Mouse (Mus musculus) stomach, embryonic 15.5 days (tissue): Measurements from ENCODE around the gene Cdh24. TPM values are rescaled to one million over a fixed set of nuclear protein-coding genes. Genes with fewer than 3 reads are reported as not detected.

Experiments
- ATAC-seq: fragments of 200-750 bp; cut with Nextera tagmentation; 2 replicates; pipeline ENCODE4 v1.8.0; 2017; ENCODE audit warnings: low read depth, moderate number of reproducible peaks, moderate TSS enrichment; ENCODE audit not compliant: insufficient read depth, low FRiP score
- H3K27ac ChIP-seq: fragments of 300-500 bp; sonication (generic); 2 replicates; pipeline ENCODE4 v1.5.1; 2015; ENCODE audit warnings: mild to moderate bottlenecking, inconsistent platforms
- H3K27me3 ChIP-seq: fragments of 300-500 bp; sonication (generic); replicated peaks from 2 replicates; pipeline ENCODE4 v1.6.1; 2015; ENCODE audit warnings: inconsistent platforms
- H3K36me3 ChIP-seq: fragments of 300-500 bp; sonication (generic); 2 replicates; pipeline ENCODE4 v1.6.1; 2015; ENCODE audit warnings: inconsistent platforms
- H3K4me1 ChIP-seq: fragments of 300-500 bp; sonication (generic); 2 replicates; pipeline ENCODE4 v1.6.1; 2015; ENCODE audit warnings: inconsistent platforms
- H3K4me2 ChIP-seq: fragments of 300-500 bp; sonication (generic); 2 replicates; pipeline ENCODE4 v1.6.1; 2015; ENCODE audit warnings: mild to moderate bottlenecking, inconsistent platforms
- H3K4me3 ChIP-seq: fragments of 300-500 bp; sonication (generic); replicated peaks from 2 replicates; pipeline ENCODE4 v1.5.1; 2015; ENCODE audit warnings: inconsistent platforms
- H3K9ac ChIP-seq: fragments of 300-500 bp; sonication (generic); 2 replicates; pipeline ENCODE4 v1.6.1; 2015; ENCODE audit warnings: inconsistent platforms
- H3K9me3 ChIP-seq: fragments of 300-500 bp; sonication (generic); 2 replicates; pipeline ENCODE4 v1.6.1; 2016; ENCODE audit warnings: inconsistent platforms
- WGBS: fragments of 180-500 bp; shearing (Covaris S2); methylation state at CpG from one replicate; pipeline ENCODE4 v1.1.7; 2015; 5-methylcytosine and 5-hydroxymethylcytosine counted together
- polyA plus RNA-seq: library from polyadenylated mRNA; unstranded; fragments of >200 nt; fragmentation: Nextera tagmentation; extraction: Ambion mirVana; gene quantifications from 2 replicates; pipeline ENCODE4 v1.2.1, GENCODE M21; 2015

Gene Cdh24
- polyA plus RNA-seq, 1 experiment from 2014 or later = 3.7 TPM

DNA sequence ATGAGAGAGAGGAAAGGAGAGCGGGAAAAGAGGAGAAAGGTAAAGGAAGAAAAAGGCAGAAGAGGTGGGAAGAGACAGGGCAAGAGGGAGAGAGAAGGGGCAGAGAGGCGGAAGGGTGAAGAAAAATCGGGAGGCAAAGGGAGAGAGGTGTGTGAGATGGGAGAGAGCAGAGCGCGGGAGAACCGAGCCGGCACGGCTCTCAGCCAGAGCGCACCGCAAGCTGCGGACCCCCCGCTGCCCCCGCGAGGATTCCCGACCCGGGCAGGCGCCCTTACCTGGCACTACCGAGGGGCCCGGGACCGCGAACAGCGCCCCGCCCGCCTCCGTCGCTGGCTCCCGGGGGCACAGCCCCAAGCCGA lies 239 bp downstream of the Cdh24 start, which contains the start of gene Gm17606:
TSS of gene Gm17606 (plus strand) at position 7 of the 359 bp plus-strand sequence.
- Histone ChIP-seq H3K4me2 (peak within 1 kb of the TSS; percentile 100), H3K27me3 (no peaks in the 10 kb centered on the region), H3K9ac (peak within 1 kb of the TSS; percentile 84), H3K36me3 (peaks cover 38% of the 10 kb centered on the region), H3K4me3 (peak within 1 kb of the TSS; percentile 76), H3K9me3 (no peaks in the 10 kb centered on the region), H3K27ac (peak within 1 kb of the TSS; percentile 85), H3K4me1 (peaks cover 2% of the 10 kb centered on the region; the same call in 1 of the 2 replicates)
- under 1% methylated on average over 23 of the region's 28 CpGs for WGBS
- ATAC-seq = peak; percentile 25

DNA sequence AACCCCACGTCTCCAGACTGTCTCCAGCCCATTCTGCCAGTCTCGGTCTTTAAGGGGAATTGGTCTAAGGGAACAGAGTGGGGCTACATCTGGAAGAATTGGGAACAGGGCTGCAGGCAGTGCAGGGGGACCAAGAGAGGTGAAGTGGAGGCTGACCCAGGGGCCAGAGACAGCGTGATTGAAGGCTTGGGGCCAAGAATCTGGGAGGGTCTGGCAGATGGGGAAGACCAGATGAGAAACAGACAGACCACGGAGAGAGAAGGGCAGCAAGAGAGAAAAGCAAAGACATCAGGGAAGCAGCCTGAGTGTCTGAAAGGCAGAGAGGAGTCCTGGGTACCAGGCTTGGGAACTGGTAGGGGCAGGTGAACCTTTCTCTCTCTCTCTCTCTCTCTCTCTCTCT lies 1.0 kb downstream of the Cdh24 start:
- Histone ChIP-seq H3K9ac (no peak overlapping the region), H3K36me3 (peaks cover 34% of the 10 kb centered on the region), H3K4me1 (peaks cover 2% of the 10 kb centered on the region; the same call in 1 of the 2 replicates), H3K4me2 (peak overlapping the region; percentile 100), H3K4me3 (peak overlapping the region; percentile 76), H3K9me3 (no peaks in the 10 kb centered on the region), H3K27ac (no peak overlapping the region), H3K27me3 (no peaks in the 10 kb centered on the region)
- ATAC-seq = no peak
- 20% methylated on average over 4 of the region's 4 CpGs for WGBS

DNA sequence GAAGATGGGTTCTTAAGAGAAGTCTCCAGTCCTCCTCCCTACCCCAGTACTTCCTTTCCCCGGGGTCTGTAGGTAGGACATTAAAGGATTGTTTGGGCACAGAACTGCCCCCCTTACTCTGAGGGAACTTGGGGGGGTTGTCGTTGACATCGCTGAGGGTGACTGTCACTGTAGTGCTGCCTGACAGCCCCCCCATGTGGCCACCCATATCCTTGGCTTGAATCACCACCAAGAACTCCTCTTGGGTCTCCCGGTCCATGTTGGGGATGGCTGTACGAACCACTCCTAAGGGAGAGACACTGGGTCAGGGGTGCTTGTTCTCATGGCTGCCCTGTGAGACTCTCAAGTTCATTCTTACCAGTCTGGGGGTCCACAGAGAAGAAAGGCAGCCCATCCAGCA lies 3.0 kb downstream of the Cdh24 start:
- H3K27me3 ChIP-seq = no peaks in the 10 kb centered on the region
- WGBS = 65% methylated on average over 5 of the region's 5 CpGs
- H3K9me3 ChIP-seq = no peaks in the 10 kb centered on the region
- H3K4me3 ChIP-seq = no peak overlapping the region
- H3K9ac ChIP-seq = no peak overlapping the region
- H3K4me1 ChIP-seq = peaks cover 2% of the 10 kb centered on the region; the same call in 1 of the 2 replicates
- no peak overlapping the region for H3K4me2 ChIP-seq
- H3K36me3 ChIP-seq = peaks cover 18% of the 10 kb centered on the region
- ATAC-seq = no peak
- H3K27ac ChIP-seq = no peak overlapping the region

DNA sequence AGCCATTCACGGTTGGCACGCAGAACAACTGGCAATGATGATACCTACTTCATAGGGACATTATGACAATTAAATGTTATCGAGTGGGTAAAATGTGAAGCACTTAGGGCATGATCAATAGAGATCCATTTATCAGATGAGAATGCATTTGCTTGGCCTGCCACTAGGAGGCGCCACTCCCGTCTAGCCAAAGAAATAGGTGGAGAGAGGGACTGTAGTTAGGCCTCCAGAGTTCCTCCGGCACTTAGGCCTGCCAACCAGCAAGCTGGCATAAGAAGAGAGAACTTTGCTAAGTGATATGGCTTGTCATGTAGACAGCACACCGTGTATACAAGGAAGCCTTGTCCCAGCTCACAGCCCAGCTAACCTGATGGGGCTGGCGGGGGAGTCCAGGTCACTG lies 4.2 kb downstream of the Cdh24 start:
- Histone ChIP-seq H3K4me3 (no peak overlapping the region), H3K4me2 (no peak overlapping the region), H3K4me1 (peaks cover 2% of the 10 kb centered on the region; the same call in 1 of the 2 replicates), H3K27ac (no peak overlapping the region), H3K27me3 (no peaks in the 10 kb centered on the region), H3K36me3 (peaks cover 17% of the 10 kb centered on the region), H3K9me3 (no peaks in the 10 kb centered on the region), H3K9ac (no peak overlapping the region)
- no peak for ATAC-seq
- 52% methylated on average over 8 of the region's 8 CpGs for WGBS

DNA sequence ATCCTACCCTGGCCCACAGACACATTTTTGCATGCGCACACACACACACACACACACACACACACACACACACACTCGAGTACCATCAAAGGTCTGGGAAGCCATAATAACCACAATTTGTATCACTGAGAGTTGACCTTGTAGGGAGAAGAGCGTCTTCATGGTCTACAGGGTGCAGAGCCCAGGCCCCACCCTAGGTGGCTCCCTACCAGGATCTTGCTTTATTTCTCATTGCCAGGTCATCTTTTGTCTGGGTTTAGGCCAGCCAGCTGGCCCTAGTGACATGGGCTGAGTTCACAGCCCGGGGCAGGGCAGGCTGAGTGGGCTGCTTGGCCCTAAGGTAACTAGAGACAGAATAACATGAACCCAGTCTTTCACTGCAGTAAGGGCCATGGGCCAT lies 7.0 kb downstream of the Cdh24 start:
- H3K36me3 ChIP-seq = peaks cover 24% of the 10 kb centered on the region
- H3K27me3 ChIP-seq = no peaks in the 10 kb centered on the region
- H3K27ac ChIP-seq = no peak overlapping the region
- no peak overlapping the region for H3K4me2 ChIP-seq
- no peaks in the 10 kb centered on the region for H3K9me3 ChIP-seq
- H3K4me1 ChIP-seq = no peaks in the 10 kb centered on the region
- no peak for ATAC-seq
- H3K4me3 ChIP-seq = no peak overlapping the region
- 79% methylated on average over 4 of the region's 4 CpGs for WGBS
- H3K9ac ChIP-seq = no peak overlapping the region

DNA sequence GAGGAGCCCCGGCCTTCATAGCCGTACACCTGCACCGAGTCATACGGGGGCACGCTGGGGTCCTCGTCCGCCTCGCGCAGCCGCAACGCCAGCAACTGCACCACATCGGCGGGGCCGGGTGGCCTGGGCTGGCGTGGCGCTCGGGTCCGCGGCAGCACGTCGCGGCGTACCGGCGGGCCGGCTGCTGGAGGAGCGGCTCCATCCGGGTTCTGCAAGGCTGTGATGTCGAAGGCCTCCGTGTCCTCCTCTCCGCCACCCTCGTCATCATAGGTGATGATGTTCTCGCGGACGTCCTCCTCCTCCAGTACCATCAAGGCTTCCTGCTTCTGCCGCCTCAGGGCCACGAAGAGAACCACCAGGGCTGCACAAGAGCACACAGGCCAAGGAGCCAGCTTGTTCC lies 8.9 kb downstream of the Cdh24 start:
- Histone ChIP-seq H3K27ac (no peak overlapping the region), H3K27me3 (no peaks in the 10 kb centered on the region), H3K4me2 (no peak overlapping the region), H3K4me3 (no peak overlapping the region), H3K4me1 (no peaks in the 10 kb centered on the region), H3K36me3 (peaks cover 24% of the 10 kb centered on the region), H3K9me3 (no peaks in the 10 kb centered on the region), H3K9ac (no peak overlapping the region)
- no peak for ATAC-seq
- 91% methylated on average over 37 of the region's 37 CpGs for WGBS

DNA sequence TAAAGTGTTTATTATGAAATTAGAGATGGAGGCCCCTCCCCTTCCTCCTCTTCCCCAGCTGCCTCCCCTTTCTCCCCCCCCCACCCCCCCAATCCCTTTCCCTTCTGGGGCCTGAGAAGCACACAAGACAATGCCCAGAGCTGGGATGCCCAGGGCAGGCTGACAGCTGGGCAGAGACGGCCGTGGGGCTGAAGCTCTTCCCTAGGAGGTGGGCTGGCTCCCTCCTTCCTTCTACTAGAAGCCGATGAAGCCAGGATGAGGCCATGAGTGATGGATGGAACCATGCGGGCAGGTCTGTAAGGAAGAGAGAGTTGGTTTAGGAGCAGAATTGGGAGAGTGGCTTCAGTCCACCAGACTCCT lies 9.9 kb downstream of the Cdh24 start:
- WGBS = 57% methylated on average over 4 of the region's 4 CpGs
- Histone ChIP-seq H3K36me3 (peaks cover 24% of the 10 kb centered on the region), H3K9me3 (no peaks in the 10 kb centered on the region), H3K9ac (no peak overlapping the region), H3K27ac (no peak overlapping the region), H3K4me2 (no peak overlapping the region), H3K27me3 (no peaks in the 10 kb centered on the region), H3K4me1 (no peaks in the 10 kb centered on the region), H3K4me3 (no peak overlapping the region)
- peak; percentile 44; the same call in 1 of the 2 replicates for ATAC-seq

DNA sequence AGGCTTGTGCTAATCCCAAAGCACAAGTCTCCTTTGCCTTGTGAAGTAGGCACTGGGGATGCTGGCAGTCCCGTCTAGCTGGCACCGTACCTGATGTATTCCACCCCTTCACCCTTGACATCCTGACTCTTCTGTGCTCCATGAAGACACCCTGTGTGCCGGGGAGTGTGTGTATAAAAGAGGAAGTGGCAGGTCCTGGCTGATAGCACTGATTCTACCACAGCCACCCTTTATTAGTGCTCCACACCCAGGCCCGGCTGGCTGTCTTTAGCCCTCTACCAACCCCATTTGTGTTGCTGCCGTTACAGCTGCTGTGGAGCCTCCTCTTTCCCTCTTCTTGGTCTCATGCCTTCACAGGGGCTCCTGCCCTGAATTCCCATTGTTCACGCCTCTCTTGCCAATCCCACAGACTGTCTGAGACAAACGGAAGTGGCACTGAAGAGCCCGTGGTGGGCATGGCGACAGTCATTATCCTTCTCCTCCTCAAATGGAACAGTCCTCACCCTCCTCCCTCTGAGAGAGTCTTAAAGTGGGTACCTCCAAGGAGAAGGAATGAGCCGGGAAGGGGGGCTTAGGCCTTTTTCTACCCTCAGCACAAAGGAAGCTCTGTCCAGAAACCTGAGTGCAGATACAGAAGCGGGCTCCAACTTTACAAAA lies 10.5 kb downstream of the Cdh24 start:
- Histone ChIP-seq H3K27me3 (no peaks in the 10 kb centered on the region), H3K9me3 (no peaks in the 10 kb centered on the region), H3K36me3 (peaks cover 21% of the 10 kb centered on the region), H3K4me3 (no peak overlapping the region), H3K4me1 (no peaks in the 10 kb centered on the region), H3K27ac (no peak overlapping the region), H3K9ac (no peak overlapping the region), H3K4me2 (no peak overlapping the region)
- 78% methylated on average over 11 of the region's 11 CpGs for WGBS
- ATAC-seq = no peak

DNA sequence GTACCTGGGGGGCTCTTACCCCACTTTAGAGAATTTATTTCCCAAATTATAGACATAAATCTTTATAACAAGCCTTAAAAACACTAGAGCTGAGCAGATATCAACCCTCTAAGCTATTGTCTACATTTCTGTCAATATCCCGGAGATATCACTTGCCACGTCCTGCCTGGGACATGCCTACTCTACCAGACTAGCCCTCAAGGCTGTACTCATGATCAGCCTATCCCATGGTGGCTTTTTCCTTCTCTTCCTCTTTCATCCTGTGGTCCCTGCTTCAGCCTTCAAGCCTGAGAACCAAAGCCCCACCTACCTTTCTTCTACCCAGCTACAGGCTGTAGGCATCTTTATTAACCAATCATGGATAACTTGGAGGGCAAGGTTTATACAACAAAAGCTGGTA lies 11.4 kb downstream of the Cdh24 start:
- H3K9ac ChIP-seq = no peak overlapping the region
- no peak overlapping the region for H3K4me2 ChIP-seq
- 82% methylated on average over 2 of the region's 2 CpGs for WGBS
- no peaks in the 10 kb centered on the region for H3K9me3 ChIP-seq
- no peak overlapping the region for H3K27ac ChIP-seq
- peaks cover 19% of the 10 kb centered on the region for H3K36me3 ChIP-seq
- H3K4me3 ChIP-seq = no peak overlapping the region
- ATAC-seq = no peak
- no peaks in the 10 kb centered on the region for H3K27me3 ChIP-seq
- no peaks in the 10 kb centered on the region for H3K4me1 ChIP-seq

DNA sequence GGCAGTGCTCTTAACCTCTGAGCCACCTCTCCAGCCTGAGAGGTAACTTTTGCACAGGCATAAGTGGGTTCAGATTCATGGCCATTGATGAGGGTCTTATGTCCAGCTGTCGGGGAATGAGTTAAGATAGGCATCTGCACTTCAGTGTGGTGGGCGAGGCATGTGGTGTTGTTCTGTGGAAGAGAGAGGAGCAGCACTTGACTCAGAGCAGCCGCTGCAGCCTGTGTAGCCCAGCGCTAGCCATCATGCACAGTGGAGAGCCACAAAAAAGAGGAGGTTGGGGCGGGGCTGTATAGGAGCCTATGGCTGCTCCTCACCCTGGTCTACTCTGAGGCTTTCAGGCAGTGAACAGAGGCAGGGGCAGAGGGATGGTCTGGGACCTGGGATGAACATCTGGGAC lies 13.1 kb downstream of the Cdh24 start:
- H3K4me3 ChIP-seq = no peak overlapping the region
- ATAC-seq = no peak
- no peak overlapping the region for H3K27ac ChIP-seq
- no peaks in the 10 kb centered on the region for H3K9me3 ChIP-seq
- no peaks in the 10 kb centered on the region for H3K27me3 ChIP-seq
- WGBS = 78% methylated on average over 5 of the region's 5 CpGs
- H3K4me1 ChIP-seq = no peaks in the 10 kb centered on the region
- H3K9ac ChIP-seq = no peak overlapping the region
- H3K36me3 ChIP-seq = peaks cover 16% of the 10 kb centered on the region
- no peak overlapping the region for H3K4me2 ChIP-seq

DNA sequence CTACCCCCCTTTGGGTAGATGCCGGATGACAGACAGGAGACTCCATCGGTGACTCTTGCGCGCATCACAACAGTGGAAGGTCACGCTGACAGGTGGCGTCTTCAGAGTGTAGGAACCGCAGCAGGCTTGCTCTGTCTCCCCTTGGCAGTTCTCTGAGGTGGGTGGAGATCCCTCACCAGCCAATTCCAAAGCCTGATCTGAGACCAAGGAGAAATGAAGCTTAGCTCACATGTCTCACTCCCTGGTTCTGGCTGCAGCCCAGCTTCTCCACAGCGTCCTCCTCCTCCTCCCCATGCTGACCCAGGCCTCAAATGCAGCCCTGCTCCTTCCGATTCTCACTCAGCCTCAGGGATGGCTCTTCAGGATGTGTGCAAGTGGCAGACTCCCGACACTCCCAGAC lies 16.2 kb downstream of the Cdh24 start:
- no peak overlapping the region for H3K4me2 ChIP-seq
- H3K36me3 ChIP-seq = no peaks in the 10 kb centered on the region
- H3K4me1 ChIP-seq = no peaks in the 10 kb centered on the region
- no peak overlapping the region for H3K4me3 ChIP-seq
- ATAC-seq = no peak
- H3K27me3 ChIP-seq = no peaks in the 10 kb centered on the region
- H3K9me3 ChIP-seq = no peaks in the 10 kb centered on the region
- 61% methylated on average over 10 of the region's 10 CpGs for WGBS
- no peak overlapping the region for H3K9ac ChIP-seq
- H3K27ac ChIP-seq = no peak overlapping the region

DNA sequence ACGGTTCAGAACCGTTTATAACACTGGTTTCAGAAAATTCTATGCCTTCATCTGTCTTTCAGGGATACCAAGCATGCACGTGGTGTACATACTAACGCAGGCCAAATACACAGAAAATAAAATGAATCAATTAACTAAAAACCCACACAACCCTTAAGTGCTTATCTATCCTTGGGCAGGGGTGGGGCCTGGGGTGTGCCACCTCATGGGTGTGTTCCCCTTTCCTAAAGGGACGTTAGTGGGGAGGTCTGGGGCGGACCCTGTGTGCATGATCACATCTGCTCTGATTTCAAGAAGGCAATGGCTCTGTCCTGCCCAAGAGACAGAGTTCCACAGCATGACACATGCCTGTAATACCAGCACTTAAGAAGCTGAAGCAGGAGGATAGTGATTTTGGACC lies 17.8 kb downstream of the Cdh24 start:
- no peaks in the 10 kb centered on the region for H3K36me3 ChIP-seq
- no peak for ATAC-seq
- no peak overlapping the region for H3K9ac ChIP-seq
- H3K4me2 ChIP-seq = no peak overlapping the region
- H3K27me3 ChIP-seq = no peaks in the 10 kb centered on the region
- no peak overlapping the region for H3K4me3 ChIP-seq
- no peaks in the 10 kb centered on the region for H3K9me3 ChIP-seq
- no peaks in the 10 kb centered on the region for H3K4me1 ChIP-seq
- 82% methylated on average over 6 of the region's 6 CpGs for WGBS
- no peak overlapping the region for H3K27ac ChIP-seq

DNA sequence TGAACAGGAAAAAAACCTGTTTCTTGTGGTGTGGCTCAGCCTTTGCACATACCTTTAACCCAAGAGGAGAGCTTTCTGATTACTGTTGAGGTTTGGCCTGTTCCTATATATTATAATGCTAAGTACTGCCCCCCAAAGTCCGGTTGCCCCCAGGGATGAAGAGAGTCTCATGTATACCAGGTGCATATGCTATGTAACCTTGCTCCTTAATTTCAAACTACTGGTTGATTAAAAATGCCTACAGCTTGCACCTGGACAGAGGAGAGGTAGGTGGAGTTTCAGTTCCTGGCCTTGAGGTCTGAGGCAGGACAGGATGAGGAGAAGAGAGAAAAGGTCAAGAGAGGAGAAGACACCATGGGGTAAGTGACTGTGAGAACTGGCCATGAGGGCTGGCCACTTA lies 20.0 kb downstream of the Cdh24 start, which contains the start of gene Psmb11:
TSS of gene Psmb11 (plus strand) at position 301 of the 400 bp plus-strand sequence.
- 91% methylated on average over 1 of the region's 1 CpGs for WGBS
- Histone ChIP-seq H3K4me3 (no peak within 1 kb of the TSS), H3K36me3 (no peaks in the 10 kb centered on the region), H3K27me3 (no peaks in the 10 kb centered on the region), H3K4me1 (no peaks in the 10 kb centered on the region; the same call in 1 of the 2 replicates), H3K9ac (no peak within 1 kb of the TSS), H3K9me3 (no peaks in the 10 kb centered on the region), H3K27ac (no peak within 1 kb of the TSS), H3K4me2 (no peak within 1 kb of the TSS)
- ATAC-seq = no peak
